Mouse (Mus musculus) G1E-ER4 (cell line): ENCODE results near the gene Sept8. TPM values are rescaled to one million over a fixed set of nuclear protein-coding genes. Genes with fewer than 3 reads are reported as not detected.

Source experiments
- GATA1 ChIP-seq: IDR thresholded peaks from one replicate; pipeline ENCODE4 v1.8.0; 2012; ENCODE audit warnings: low read length, inconsistent platforms
- polyA plus RNA-seq: library from polyadenylated mRNA; stranded (reverse); fragments of >175 nt; gene quantifications from 2 replicates; pipeline ENCODE4 v1.2.3, GENCODE M21; 2012

Gene Sept8
- polyA plus RNA-seq: 208 and 239 TPM in 2 replicates

DNA sequence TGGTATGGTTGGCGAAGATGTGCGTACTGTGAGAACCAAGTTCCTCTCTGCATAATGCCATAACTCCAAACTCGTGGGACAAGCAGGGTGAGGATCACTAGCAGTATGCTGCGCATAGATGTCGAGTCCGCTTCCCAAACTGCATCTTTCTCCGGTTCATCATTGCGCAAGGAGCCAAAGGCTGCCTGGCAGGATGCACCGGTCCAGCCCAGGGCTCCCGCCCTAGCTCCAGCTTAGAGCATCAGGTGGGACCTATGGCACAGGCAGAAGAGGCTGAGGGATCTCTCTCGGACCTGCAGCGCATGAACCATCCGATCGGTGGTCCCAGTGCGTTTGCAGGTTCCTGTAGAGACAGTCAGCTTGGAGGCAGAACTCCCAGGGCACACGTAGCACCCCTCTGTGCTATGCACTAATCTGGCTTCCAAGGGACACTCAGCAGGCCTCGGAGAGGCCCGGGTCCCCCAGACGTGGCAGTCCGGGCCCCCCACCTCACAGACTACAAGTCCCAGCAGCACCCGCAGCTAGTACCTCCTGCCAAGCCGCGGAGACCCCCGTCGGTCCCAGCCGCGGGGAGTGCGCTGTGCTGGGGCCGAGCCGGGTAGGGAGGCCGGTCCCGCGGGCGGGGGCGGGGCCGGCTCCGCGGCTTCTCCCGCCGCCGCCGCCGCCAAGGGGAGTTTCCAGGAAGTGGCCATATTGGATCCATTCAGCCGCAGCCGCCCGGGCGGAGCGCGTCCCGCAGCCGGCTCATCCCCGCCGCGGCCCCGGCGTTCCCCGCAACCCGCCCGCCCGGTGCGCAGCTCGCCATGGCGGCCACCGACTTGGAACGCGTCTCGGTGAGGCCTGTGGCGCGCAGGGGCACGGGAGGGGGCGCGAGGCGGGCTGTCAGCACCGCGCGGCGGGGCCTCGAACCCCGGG lies at the start of gene Sept8:
Gene Sept8, plus strand, starts transcription at position 51 of the 915 bp plus-strand sequence.
- no peak for TF ChIP-seq GATA1

DNA sequence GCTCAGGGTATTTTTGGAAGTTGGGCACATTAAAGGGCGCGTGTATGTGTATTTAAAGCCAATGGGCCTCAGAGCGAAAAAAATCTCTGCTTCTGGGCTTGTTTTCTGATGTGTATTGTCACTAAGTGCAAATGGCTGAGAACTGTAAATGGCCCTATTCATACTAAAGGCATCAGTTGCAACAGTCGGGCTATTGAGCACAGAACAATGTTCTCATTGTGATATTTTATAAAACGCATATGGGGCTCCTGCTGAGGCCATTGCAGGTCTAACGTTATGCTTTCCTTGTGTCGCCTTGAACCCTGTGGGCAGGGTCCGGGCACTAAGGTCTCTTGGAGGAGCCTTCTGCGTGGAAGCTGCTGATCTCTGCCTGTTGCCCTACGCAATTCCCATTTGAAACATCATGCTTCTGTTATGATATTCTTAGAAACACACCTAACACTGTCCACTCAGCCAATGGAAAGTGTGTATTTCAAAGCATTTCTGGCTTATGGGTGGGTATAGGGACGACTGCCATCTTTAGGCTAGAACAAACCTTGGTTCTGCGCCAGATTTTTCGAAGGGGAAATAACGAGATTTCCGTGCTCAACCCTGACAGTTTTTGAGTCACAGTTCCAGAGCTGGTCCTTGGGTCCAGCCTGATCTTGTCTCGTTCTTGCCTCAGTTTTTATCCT lies 49.6 kb upstream of the Sept8 start:
- no peak for TF ChIP-seq GATA1

DNA sequence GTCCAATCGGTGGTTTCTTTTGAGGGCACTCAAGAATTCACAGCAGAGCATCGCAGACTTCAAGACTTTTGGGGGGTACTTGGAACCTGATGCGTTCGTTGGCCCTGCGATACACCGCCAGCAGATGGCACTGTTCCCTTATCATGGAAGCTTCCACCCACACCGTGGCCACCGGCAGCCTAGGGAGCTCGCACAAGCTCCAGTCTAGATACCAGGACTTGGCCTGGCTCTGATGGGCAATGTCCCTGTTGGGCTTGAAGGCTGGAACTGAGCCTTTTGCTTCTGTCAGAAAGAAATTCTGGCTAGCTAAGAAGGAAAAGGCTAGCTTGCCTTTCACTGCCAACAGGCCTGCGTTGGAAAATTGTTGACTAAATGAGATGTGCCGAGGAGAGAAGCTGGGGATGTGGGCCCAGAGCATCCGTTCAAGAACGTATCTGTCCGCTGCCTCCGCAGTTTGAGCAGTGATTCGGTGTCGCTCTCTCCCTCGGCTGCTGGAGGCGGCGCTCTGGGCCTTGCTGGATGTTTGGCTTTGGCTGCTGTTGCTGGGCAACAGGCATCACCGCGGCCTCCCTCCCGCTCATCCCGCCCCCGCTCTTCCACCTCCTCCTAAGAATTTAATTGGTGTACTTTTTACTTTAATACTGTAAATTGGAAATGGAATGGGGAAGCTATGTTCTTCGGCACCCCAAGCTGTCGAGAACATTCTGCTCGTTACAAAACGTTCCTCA lies 48.9 kb upstream of the Sept8 start, which contains the start of gene Gm9837:
Gene Gm9837, minus strand, starts transcription at position 512 of the 728 bp plus-strand sequence.
- TF ChIP-seq GATA1: no peak

DNA sequence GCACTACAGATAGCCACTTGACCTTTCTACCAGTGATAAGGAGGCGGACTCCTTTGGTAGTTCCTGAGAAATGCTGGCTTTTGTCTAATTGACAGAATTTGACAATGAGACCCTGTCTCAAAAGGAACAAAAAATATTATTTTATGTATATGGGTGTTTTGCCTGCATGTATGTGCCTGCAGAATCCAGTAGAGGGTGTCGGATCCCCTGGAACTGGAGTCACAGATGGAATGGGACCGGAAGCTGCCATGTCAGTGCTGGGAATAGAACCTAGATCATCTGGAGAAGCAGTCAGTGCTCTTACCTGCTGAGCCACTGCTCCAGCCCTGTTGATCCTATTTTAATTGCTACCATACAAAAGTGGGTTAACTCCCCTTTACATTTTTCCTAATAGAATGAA lies 46.3 kb upstream of the Sept8 start:
- TF ChIP-seq GATA1: no peak

- no peak for TF ChIP-seq GATA1
Observed at GRCm38 (mm10) chr11:53475620-53476019, 43.4 kb upstream of the Sept8 start.

GRCm38 (mm10) chr11:53477833-53478232 lies 41.2 kb upstream of the Sept8 start:
- TF ChIP-seq GATA1: no peak

GRCm38 (mm10) chr11:53478383-53479170 lies 40.5 kb upstream of the Sept8 start:
- TF ChIP-seq GATA1: no peak

GRCm38 (mm10) chr11:53479171-53479782 lies 39.8 kb upstream of the Sept8 start:
- no peak for TF ChIP-seq GATA1

DNA sequence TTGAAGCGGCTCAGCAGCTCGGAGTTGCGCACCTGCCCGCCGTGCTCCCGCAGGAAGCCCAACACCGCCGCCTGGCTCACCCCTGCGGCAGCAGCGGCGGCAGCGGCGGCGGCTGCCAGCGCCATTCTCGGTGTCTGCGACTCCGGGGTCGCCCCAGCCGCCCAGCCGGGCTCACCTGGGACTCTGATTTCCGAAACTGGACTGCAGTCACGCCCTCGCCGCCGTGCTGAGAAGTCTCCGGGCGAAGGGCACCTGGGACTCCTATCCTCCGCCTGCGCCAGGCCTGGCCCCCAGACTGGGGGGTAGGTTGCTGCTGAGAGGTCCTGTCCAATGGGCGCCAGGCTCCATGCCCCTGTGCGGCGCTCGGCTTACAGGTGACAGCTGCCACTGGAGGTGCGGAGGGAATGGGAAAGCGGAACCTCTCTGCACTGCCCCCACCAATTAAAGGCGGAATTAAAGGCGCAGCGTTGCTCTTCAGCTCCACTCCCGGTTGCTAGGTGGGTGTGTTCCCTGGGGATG lies 39.2 kb upstream of the Sept8 start, which contains the start of the genes Gm9945 and Sowaha:
Gene Gm9945, plus strand, starts transcription at position 384 of the 519 bp plus-strand sequence.
Gene Sowaha, minus strand, starts transcription at position 492 of the 519 bp plus-strand sequence.
- TF ChIP-seq GATA1: no peak

GRCm38 (mm10) chr11:53481088-53481730 lies 37.8 kb upstream of the Sept8 start:
- TF ChIP-seq GATA1: peak; percentile 54

GRCm38 (mm10) chr11:53483159-53483891 lies 35.7 kb upstream of the Sept8 start:
- TF ChIP-seq GATA1: peak; percentile 60

DNA sequence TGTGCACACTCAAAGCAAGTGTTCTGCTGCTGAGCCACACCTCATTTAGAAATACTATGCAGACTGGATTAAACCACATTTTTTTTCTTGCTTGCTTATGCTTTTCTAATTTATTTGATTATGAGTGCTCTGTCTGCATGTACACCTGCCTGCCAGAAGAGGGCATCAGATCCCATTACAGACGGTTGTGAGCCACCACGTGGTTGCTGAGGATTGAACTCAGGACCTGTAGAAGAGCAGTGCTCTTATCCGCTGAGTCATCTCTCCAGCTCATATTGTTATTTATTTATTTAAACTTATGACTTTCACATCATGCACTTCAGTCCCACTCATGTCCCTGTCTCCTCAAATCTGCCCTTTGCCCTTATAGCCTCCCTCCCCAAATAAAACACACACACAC lies 33.3 kb upstream of the Sept8 start:
- TF ChIP-seq GATA1: no peak

GRCm38 (mm10) chr11:53486351-53486750 lies 32.7 kb upstream of the Sept8 start:
- no peak for TF ChIP-seq GATA1
